Mouse (Mus musculus) pancreas, adult 10 weeks (tissue): ENCODE results near the gene Mdc1. TPM values are rescaled to one million over a fixed set of nuclear protein-coding genes. Genes with fewer than 3 reads are reported as not detected.

ENCODE experiments used
- polyA plus RNA-seq: library from polyadenylated mRNA; stranded (reverse); fragments of 350-450 nt; fragmentation: Illumina TruSeq; extraction: RNeasy Lipid Tissue Mini Kit (QIAGEN cat#74804); gene quantifications from one replicate; pipeline ENCODE4 v1.2.3, GENCODE M21; 2015; ENCODE audit warnings: low read depth, low replicate concordance; ENCODE audit not compliant: insufficient read depth

Mdc1 gene
- 2.3 TPM for polyA plus RNA-seq

GRCm38 (mm10) chr17:35841076-35841950 lies at the start of gene Mdc1:
Gene Mdc1 (plus strand): TSS chr17:35841515.

DNA sequence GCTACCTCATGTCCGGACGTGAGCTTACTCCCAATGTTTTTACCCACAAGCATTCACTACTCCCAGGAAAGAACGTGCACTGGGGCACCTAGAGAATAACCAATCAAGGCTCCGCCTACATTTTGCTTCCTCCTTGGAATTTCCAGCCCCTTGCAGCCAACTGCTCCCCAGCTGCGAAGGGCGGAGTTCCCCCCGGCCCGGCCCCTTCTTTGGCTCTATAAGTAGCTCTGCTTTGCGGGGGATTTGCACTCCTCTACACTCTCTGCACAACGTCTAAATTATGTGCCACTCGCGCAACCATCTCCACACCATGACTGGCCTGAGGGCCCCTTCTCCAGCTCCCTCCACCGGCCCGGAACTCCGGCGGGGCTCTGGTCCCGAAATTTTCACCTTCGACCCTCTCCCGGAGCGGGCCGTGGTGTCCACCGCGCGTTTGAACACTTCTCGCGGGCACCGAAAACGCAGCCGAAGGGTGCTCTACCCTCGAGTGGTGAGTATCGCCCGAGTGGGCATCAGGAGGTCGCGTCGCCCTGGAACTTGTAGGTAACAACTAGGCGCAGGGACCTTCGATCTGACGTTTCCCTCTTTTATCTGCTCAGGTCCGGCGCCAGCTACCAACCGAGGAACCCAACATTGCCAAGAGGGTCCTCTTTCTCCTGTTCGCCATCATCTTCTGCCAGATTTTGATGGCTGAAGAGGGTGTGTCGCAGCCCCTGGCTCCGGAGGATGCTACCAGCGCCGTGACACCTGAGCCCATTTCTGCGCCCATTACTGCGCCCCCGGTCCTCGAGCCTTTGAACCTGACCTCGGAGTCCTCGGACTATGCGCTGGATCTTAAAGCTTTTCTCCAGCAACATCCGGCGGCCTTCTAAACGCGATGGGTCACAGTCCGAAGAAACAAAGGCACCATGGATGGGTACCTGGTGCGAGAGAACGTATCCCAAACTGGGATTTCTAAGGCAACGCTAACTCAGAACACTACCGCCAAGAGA lies 19.6 kb upstream of the Mdc1 start, which contains the start of gene Ier3:
Ier3 (plus strand) TSS at position 246 of the 992 bp plus-strand sequence.

DNA sequence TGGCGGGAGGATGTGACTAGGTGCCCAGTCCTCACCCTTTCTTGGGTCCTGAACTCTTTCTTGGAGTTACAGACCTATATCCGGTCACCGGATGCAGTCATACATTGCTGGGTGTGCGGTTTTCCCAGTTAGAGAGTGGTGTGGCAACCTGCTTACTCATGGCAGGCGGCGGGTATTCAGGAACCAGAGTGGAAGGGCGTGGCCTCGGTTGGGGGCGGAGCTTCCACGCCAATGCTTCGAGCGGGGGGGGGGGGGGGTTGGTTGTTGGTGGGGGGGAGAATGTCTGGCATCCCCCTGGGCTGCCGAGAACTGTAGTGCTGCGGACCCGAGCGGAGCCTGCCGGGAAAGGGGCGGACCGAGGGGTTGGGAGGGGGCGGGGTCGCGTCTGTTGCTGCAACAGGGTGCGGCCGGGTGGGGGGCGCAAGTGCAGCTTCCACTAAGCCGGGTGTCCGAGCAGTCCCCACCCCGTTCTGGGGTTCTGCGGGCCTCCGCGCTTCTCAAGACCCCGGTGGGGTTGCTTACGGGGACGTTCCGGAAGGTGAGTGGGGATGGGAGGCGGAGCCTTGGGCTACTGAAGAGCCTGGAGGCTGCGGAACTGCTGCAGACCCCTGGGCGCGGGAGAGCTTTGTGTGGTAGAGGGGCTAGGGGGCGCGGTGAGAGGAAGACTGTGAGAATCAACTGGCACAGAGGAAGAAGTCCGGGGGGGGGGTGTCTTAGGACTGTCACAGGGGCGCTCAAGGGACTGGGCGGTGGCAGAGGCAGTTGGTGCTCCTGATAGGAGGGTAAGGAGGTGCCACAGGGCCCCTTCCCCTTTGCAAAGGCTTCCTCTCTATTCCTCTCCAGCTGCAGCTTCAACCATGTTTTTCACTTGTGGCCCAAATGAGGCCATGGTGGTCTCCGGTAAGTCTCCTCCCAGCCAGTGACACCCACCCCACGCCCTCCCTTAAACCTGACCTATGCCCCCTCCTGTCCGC lies 18.1 kb upstream of the Mdc1 start, which contains the start of gene Flot1:
Flot1 (plus strand) TSS at position 267 of the 974 bp plus-strand sequence.

GRCm38 (mm10) chr17:35838122-35838544 lies 3.2 kb upstream of the Mdc1 start, which contains the start of gene Tubb5:
Gene Tubb5 (minus strand): TSS chr17:35838306.

DNA sequence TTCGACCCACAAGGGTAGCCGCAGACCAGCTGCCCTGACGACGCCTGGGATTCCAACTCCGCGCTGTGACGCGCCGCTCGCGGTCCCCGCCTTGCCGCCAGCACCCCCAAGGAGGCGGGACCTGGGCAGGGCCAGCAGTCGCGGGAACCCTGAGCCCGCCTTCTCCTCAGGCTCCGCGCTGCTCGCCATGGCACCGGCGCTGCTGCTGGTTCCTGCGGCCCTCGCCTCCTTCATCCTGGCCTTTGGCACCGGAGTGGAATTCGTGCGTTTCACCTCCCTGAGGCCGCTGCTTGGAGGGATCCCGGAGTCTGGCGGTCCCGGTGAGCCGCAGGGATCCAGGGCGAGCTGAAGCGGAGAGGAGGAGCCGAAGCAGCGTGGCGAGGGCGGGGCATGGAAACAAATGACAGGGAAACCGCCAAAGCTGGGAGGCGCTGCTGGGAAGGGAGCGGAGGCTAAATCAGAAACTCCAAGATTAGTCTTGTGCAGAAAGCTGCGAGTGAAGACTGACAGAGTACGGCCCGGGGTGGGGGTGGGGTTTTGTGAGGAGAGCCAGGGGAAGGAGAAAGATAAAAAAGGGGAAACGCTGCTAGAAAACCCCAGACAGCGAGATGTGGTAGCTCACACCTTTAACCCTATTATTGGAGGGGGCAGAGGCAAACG lies 20.0 kb downstream of the Mdc1 start, which contains the start of gene Nrm:
Nrm (plus strand) TSS at position 121 of the 660 bp plus-strand sequence.

DNA sequence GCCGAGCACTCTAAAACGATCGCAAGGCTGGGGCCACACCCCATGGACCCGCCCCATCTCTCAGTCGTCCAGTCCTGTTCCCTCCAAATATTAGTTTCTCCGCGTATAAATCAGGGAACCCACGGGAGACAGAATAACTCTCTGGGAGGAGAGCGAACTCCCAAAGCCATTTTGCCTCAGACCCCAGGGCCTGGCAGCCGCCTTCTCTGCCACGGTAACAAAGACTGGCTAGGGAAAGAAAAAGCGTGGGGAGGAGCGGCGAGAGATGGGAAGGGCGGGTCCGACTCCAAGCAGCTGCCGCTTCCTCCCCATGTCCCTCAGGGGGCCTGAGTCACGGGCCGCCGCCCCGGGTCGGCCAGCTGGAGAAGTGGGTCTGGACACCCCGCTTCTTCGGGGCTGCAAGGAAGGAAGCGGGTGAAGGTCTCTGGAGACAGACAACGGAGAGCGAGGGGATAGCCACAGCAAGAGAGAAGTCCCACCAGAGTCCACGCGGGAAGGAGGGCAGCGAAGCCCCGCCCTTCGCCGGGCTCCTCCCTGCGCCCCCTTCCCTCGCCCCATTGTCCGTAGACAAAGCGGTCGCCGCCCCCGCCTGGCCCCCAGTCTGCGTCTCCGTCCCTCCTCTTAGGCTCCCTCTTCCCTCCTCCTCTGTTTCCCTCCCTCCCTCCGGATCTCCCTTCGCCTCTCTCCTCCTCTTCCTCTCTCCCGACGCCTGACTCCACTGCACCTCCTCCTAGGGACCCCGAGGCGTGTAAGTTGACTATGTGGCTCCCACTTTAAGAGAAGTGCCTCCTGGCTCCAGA lies 24.4 kb downstream of the Mdc1 start, which contains the start of gene Ppp1r18:
Ppp1r18 (plus strand) TSS at position 113 of the 800 bp plus-strand sequence.

GRCm38 (mm10) chr17:35879245-35880057 lies 38.1 kb downstream of the Mdc1 start, which contains the start of gene Dhx16:
Gene Dhx16 (plus strand): TSS chr17:35879819.

GRCm38 (mm10) chr17:35896781-35897643 lies 55.7 kb downstream of the Mdc1 start, which contains the start of gene 2310061I04Rik:
Gene 2310061I04Rik (minus strand): TSS chr17:35897431.

Other genes with a start within 250 kb of the Mdc1 start
- gene Sfta2, start 240.0 kb upstream of the Mdc1 start, polyA plus RNA-seq = not detected
- not detected for gene Gm9573, start 214.9 kb upstream of the Mdc1 start, polyA plus RNA-seq
- gene Mucl3, start 197.8 kb upstream of the Mdc1 start, polyA plus RNA-seq = not detected
- 5.8 TPM for gene Vars2, start 173.9 kb upstream of the Mdc1 start, polyA plus RNA-seq
- 4.2 TPM for gene Gtf2h4, start 167.8 kb upstream of the Mdc1 start, polyA plus RNA-seq
- gene Ddr1, start 136.9 kb upstream of the Mdc1 start, polyA plus RNA-seq = 10.7 TPM
- gene Ier3, start 19.8 kb upstream of the Mdc1 start, polyA plus RNA-seq = 6.9 TPM
- 16.0 TPM for gene Flot1, start 18.3 kb upstream of the Mdc1 start, polyA plus RNA-seq
- 29.3 TPM for gene Tubb5, start 3.2 kb upstream of the Mdc1 start, polyA plus RNA-seq
- gene Nrm, start 19.8 kb downstream of the Mdc1 start, polyA plus RNA-seq = 0.76 TPM
- gene Ppp1r18, start 24.1 kb downstream of the Mdc1 start, polyA plus RNA-seq = 9.8 TPM
- gene Dhx16, start 38.3 kb downstream of the Mdc1 start, polyA plus RNA-seq = 72.9 TPM
- gene 2310061I04Rik, start 55.9 kb downstream of the Mdc1 start, polyA plus RNA-seq = 16.8 TPM
- gene Atat1, start 68.6 kb downstream of the Mdc1 start, polyA plus RNA-seq = 9.7 TPM
- 23.0 TPM for gene Mrps18b, start 74.9 kb downstream of the Mdc1 start, polyA plus RNA-seq
- gene Ppp1r10, start 74.9 kb downstream of the Mdc1 start, polyA plus RNA-seq = 11.8 TPM
- gene Abcf1, start 128.2 kb downstream of the Mdc1 start, polyA plus RNA-seq = 22.7 TPM
- gene Gnl1, start 138.3 kb downstream of the Mdc1 start, polyA plus RNA-seq = 11.9 TPM
- gene Prr3, start 138.7 kb downstream of the Mdc1 start, polyA plus RNA-seq = 6.7 TPM
- gene H2-T24, start 179.0 kb downstream of the Mdc1 start, polyA plus RNA-seq = 3.1 TPM
- gene H2-T23, start 191.3 kb downstream of the Mdc1 start, polyA plus RNA-seq = 29.4 TPM
- 16.3 TPM for gene H2-T22, start 201.2 kb downstream of the Mdc1 start, polyA plus RNA-seq
- not detected for gene Gm6034, start 201.4 kb downstream of the Mdc1 start, polyA plus RNA-seq
- gene Gm11127, start 216.9 kb downstream of the Mdc1 start, polyA plus RNA-seq = not detected